Mouse (Mus musculus) spleen, adult 2 months (tissue): ENCODE measurements around the gene Trim65. TPM values are rescaled to one million over a fixed set of nuclear protein-coding genes. Genes with fewer than 3 reads are reported as not detected.

ENCODE experiments used
- DNase-seq, 2 experiments: peaks; one replicate each; pipeline versions ENCODE4 v3.0.0 to v3.0.0-alpha.2; 2012 to 2021; ENCODE audit warnings: low spot score in 2 of 2, low read depth in 1 of 2
- H3K27ac ChIP-seq: fragments of 200-500 bp; 2 replicates; pipeline ENCODE4 v1.5.1; 2012; ENCODE audit warnings: low read length, inconsistent platforms; ENCODE audit not compliant: insufficient read depth
- H3K27me3 ChIP-seq: fragments of 200-500 bp; 2 replicates; pipeline ENCODE4 v1.6.1; 2012; ENCODE audit warnings: mild to moderate bottlenecking, moderate library complexity, low read length, inconsistent platforms; ENCODE audit not compliant: control insufficient read depth, insufficient read depth
- H3K36me3 ChIP-seq: fragments of 200-500 bp; 2 replicates; pipeline ENCODE4 v1.6.1; 2012; ENCODE audit warnings: mild to moderate bottlenecking, low read length, inconsistent platforms; ENCODE audit not compliant: control insufficient read depth, insufficient read depth
- H3K4me1 ChIP-seq: fragments of 200-500 bp; 2 replicates; pipeline ENCODE4 v1.6.1; 2011; ENCODE audit warnings: inconsistent platforms; ENCODE audit not compliant: control insufficient read depth, insufficient read depth, insufficient read length
- H3K4me3 ChIP-seq: fragments of 200-500 bp; 2 replicates; pipeline ENCODE4 v1.5.1; 2011; ENCODE audit warnings: mild to moderate bottlenecking, inconsistent platforms; ENCODE audit not compliant: insufficient read depth, insufficient read length; ENCODE audit errors: extremely low read depth
- CTCF ChIP-seq: fragments of 200-500 bp; IDR thresholded peaks from 2 replicates; pipeline ENCODE4 v1.5.1; 2011; ENCODE audit warnings: mild to moderate bottlenecking, inconsistent platforms; ENCODE audit not compliant: insufficient read depth, insufficient read length, insufficient replicate concordance; ENCODE audit errors: extremely low read depth
- POLR2A ChIP-seq: fragments of 200-500 bp; IDR thresholded peaks from 2 replicates; pipeline ENCODE4 v1.6.1; 2011; ENCODE audit warnings: low read depth, low read length, inconsistent platforms
- WGBS: fragments of 180-500 bp; shearing (Covaris S2); methylation state at CpG from one replicate; pipeline ENCODE4 v1.1.7; 2018; 5-methylcytosine and 5-hydroxymethylcytosine counted together
- polyA plus RNA-seq: library from polyadenylated mRNA; depleted of rRNA; stranded (reverse); fragments of >200 nt; gene quantifications from 2 replicates; pipeline ENCODE4 v1.2.3, GENCODE M21; 2012

The Trim65 gene
- polyA plus RNA-seq, 1 experiment = 23.7 TPM

DNA sequence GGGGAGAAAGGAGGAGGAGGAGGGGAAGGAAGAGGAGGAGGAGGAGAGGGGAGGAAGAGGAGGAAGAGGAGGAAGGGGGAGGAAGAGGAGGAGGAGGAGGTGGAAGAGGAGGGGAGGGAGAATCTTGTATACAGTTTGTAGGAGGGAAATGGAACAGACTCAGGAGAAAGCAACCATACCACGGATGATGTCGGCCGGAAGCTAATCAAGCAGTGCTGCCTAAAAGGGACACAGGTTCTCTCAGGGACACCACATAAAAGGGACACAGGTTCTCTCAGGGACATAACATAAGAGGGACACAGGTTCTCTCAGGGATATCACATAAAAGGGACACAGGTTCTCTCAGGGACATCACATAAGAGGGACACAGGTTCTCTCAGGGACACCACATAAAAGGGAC, 38.3 kb upstream of the Trim65 start:
- Histone ChIP-seq H3K27ac (no peak overlapping the region), H3K27me3 (no peaks in the 10 kb centered on the region)
- TF ChIP-seq POLR2A (no peak), CTCF (no peak)

DNA sequence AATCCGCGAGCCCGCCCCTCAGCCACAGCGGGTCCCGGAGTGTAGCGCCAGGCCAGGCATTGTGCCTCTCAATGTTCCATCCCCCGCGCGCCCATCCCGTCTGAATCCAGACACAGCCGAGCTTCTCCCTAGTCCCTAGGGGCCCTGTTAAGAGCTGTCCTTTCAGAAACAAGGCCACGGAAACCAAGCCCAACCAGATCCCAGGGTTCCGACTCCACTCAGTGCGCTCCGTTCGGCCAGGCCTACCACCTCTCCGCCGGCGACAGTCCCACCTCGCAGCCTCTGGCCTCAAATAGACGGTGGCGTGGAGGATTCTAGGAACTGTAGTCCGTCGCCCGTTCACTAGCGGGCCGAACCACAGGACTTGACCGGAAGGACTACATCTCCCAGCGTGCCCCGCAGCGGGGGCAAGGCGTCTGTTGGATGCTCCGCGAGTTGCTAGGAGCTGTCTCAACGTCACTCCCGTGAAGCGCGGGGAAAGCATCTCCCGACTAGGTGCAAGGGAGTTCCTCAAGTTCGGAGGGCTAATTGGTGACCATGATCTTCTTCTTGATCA, 37.0 kb upstream of the Trim65 start, which contains the start of gene Fbf1:
Gene Fbf1 (minus strand): TSS at position 283 of the 556 bp plus-strand sequence.
- Histone ChIP-seq H3K4me1 (no peaks in the 10 kb centered on the region), H3K27me3 (no peaks in the 10 kb centered on the region), H3K27ac (peak within 1 kb of the TSS; percentile 17; the same call in 1 of the 2 replicates), H3K4me3 (peak within 1 kb of the TSS; percentile 76), H3K36me3 (peaks cover 6% of the 10 kb centered on the region)
- WGBS = under 1% methylated on average over 40 of the region's 40 CpGs
- DNase-seq = peak; percentile 73 to 94
- TF ChIP-seq POLR2A = peak; percentile 35; the same call in 1 of the 2 replicates
- TF ChIP-seq CTCF = no peak

More for the DNA sequence above, 38.3 kb upstream of the Trim65 start:
- H3K4me3 ChIP-seq = no peak overlapping the region
- WGBS = 86% methylated on average over 3 of the region's 3 CpGs
- no peak for DNase-seq
- no peaks in the 10 kb centered on the region for H3K4me1 ChIP-seq
- H3K36me3 ChIP-seq = peaks cover 12% of the 10 kb centered on the region

- TF ChIP-seq CTCF (no peak), POLR2A (no peak)
- H3K4me3 ChIP-seq = peak overlapping the region; percentile 76
- 21% methylated on average over 6 of the region's 6 CpGs for WGBS
- H3K4me1 ChIP-seq = no peaks in the 10 kb centered on the region
- no peaks in the 10 kb centered on the region for H3K27me3 ChIP-seq
- DNase-seq = no peak
- peaks cover 1% of the 10 kb centered on the region; the same call in 1 of the 2 replicates for H3K36me3 ChIP-seq
- no peak overlapping the region for H3K27ac ChIP-seq
Measured at GRCm38 (mm10) chr11:116167232-116167631, 36.3 kb upstream of the Trim65 start.

- H3K27ac ChIP-seq = no peak overlapping the region
- H3K36me3 ChIP-seq = no peaks in the 10 kb centered on the region
- no peak overlapping the region for H3K4me3 ChIP-seq
- DNase-seq = no peak
- no peaks in the 10 kb centered on the region for H3K27me3 ChIP-seq
- H3K4me1 ChIP-seq = no peaks in the 10 kb centered on the region
- TF ChIP-seq CTCF (no peak), POLR2A (no peak)
- 74% methylated on average over 9 of the region's 9 CpGs for WGBS
Measured at GRCm38 (mm10) chr11:116163002-116163401, 32.1 kb upstream of the Trim65 start.

GRCm38 (mm10) chr11:116162146-116162545, 31.2 kb upstream of the Trim65 start:
- WGBS = 84% methylated on average over 10 of the region's 10 CpGs
- H3K27ac ChIP-seq = no peak overlapping the region
- no peak for DNase-seq
- TF ChIP-seq POLR2A (no peak), CTCF (no peak)
- no peaks in the 10 kb centered on the region for H3K4me1 ChIP-seq
- H3K36me3 ChIP-seq = no peaks in the 10 kb centered on the region
- no peaks in the 10 kb centered on the region for H3K27me3 ChIP-seq
- no peak overlapping the region for H3K4me3 ChIP-seq

DNA sequence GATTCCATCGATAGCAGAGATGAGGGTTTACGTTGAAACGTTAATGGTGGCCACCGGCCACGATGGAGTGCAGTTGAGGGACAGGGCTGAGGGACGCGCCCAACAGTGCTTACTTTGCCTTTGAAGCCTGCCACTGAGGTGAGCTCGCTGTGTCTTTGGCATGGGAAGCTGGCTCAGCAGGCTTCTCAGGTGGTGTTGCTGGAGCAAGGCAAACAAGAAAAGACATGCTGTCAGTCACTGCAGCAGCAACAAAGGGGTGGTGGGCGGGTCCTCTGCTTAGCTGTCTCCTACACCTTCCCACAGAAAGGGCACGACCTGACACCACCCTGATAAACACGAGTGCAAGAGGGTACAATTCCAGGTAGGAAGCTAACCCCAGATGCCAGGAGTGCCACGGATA, 30.4 kb upstream of the Trim65 start:
- no peaks in the 10 kb centered on the region for H3K36me3 ChIP-seq
- TF ChIP-seq POLR2A (no peak), CTCF (no peak)
- DNase-seq = no peak
- H3K4me3 ChIP-seq = no peak overlapping the region
- no peak overlapping the region for H3K27ac ChIP-seq
- H3K27me3 ChIP-seq = no peaks in the 10 kb centered on the region
- 88% methylated on average over 12 of the region's 12 CpGs for WGBS
- no peaks in the 10 kb centered on the region for H3K4me1 ChIP-seq

GRCm38 (mm10) chr11:116150960-116151359, 20.0 kb upstream of the Trim65 start:
- 91% methylated on average over 2 of the region's 2 CpGs for WGBS
- Histone ChIP-seq H3K36me3 (no peaks in the 10 kb centered on the region; the same call in 1 of the 2 replicates), H3K27me3 (no peaks in the 10 kb centered on the region), H3K4me3 (no peak overlapping the region), H3K4me1 (no peaks in the 10 kb centered on the region), H3K27ac (no peak overlapping the region)
- TF ChIP-seq CTCF = no peak
- TF ChIP-seq POLR2A = no peak
- no peak for DNase-seq
